Mouse (Mus musculus) hematopoietic stem cell, adult 5-6 weeks (primary cell): Measurements from ENCODE around the gene Rps6kl1. TPM values are rescaled to one million over a fixed set of nuclear protein-coding genes. Genes with fewer than 3 reads are reported as not detected.

Experiments
- ATAC-seq, 2 experiments: fragments of 125-278 bp in 1 of 2; replicated peaks in 1 of 2; 2 replicates each; pipeline ENCODE4 v1.8.0; 2016 to 2017; ENCODE audit warnings: inconsistent platforms in 2 of 2, mild to moderate bottlenecking in 2 of 2, moderate number of reproducible peaks in 2 of 2, low read depth in 1 of 2, moderate TSS enrichment in 1 of 2; ENCODE audit not compliant: low FRiP score in 2 of 2, poor library complexity in 2 of 2, severe bottlenecking in 2 of 2, insufficient read depth in 1 of 2, low TSS enrichment in 1 of 2
- total RNA-seq: library from RNA; stranded (forward); fragments of 172-1452, 232-1000 nt; gene quantifications from 2 replicates; pipeline ENCODE4 v1.2.3, GENCODE M21; 2017

The Rps6kl1 gene
- total RNA-seq, 1 experiment from 2014 or later = not detected

GRCm38 (mm10) chr12:85094706-85095105 lies 56.4 kb downstream of the Rps6kl1 start:
- no peak for ATAC-seq

- peak in 1 of 2 experiments; percentile 44; a peak in 2 of 4 replicates for ATAC-seq
Observed at GRCm38 (mm10) chr12:85094010-85094409, 57.1 kb downstream of the Rps6kl1 start.

GRCm38 (mm10) chr12:85092214-85092613 lies 58.9 kb downstream of the Rps6kl1 start:
- ATAC-seq = peak; percentile 48 to 53; a peak in 2 of 4 replicates

- ATAC-seq = no peak
Observed at GRCm38 (mm10) chr12:85091190-85091589, 59.9 kb downstream of the Rps6kl1 start.

- no peak for ATAC-seq
Observed at GRCm38 (mm10) chr12:85087845-85088244, 63.2 kb downstream of the Rps6kl1 start.

Other genes starting within 250 kb of the Rps6kl1 start
- gene Fcf1, start 180.4 kb downstream of the Rps6kl1 start, total RNA-seq = 98.3 and 119 TPM in 2 replicates
- gene Arel1, start 180.4 kb downstream of the Rps6kl1 start, total RNA-seq = 27.6 and 39.3 TPM in 2 replicates
- 63.3 and 91.8 TPM in 2 replicates for gene Ylpm1, start 154.9 kb downstream of the Rps6kl1 start, total RNA-seq
- 1.7 and 3.2 TPM in 2 replicates for gene Prox2, start 40.5 kb downstream of the Rps6kl1 start, total RNA-seq
- 161 and 171 TPM in 2 replicates for gene Dlst, start 40.4 kb downstream of the Rps6kl1 start, total RNA-seq
- gene Pgf, start 26.5 kb upstream of the Rps6kl1 start, total RNA-seq = 0.63 and 0.84 TPM in 2 replicates
- gene Eif2b2, start 68.2 kb upstream of the Rps6kl1 start, total RNA-seq = 79.2 and 94.9 TPM in 2 replicates
- 9.4 and 11.9 TPM in 2 replicates for gene Mlh3, start 119.3 kb upstream of the Rps6kl1 start, total RNA-seq
- 52.8 and 63.5 TPM in 2 replicates for gene Acyp1, start 137.2 kb upstream of the Rps6kl1 start, total RNA-seq
- gene Zc2hc1c, start 137.3 kb upstream of the Rps6kl1 start, total RNA-seq = 0.13 and 0.20 TPM in 2 replicates
- 31.6 and 40.9 TPM in 2 replicates for gene Nek9, start 188.1 kb upstream of the Rps6kl1 start, total RNA-seq
- 90.3 and 111 TPM in 2 replicates for gene Tmed10, start 223.6 kb upstream of the Rps6kl1 start, total RNA-seq